Mouse (Mus musculus) embryonic facial prominence, embryonic 13.5 days (tissue): ENCODE data around the gene Nr1h3. TPM values are rescaled to one million over a fixed set of nuclear protein-coding genes. Genes with fewer than 3 reads are reported as not detected.

Experiments used
- ATAC-seq: fragments of 200-750 bp; cut with Nextera tagmentation; 2 replicates; pipeline ENCODE4 v1.8.0; 2017; ENCODE audit warnings: low read depth; ENCODE audit not compliant: insufficient number of reproducible peaks, insufficient read depth, low FRiP score, low TSS enrichment
- H3K27ac ChIP-seq: fragments of 300-500 bp; sonication (generic); 2 replicates; pipeline ENCODE4 v1.5.1; 2015; ENCODE audit warnings: moderate library complexity, mild to moderate bottlenecking, inconsistent platforms
- H3K27me3 ChIP-seq: fragments of 300-500 bp; sonication (generic); 2 replicates; pipeline ENCODE4 v1.6.1; 2015; ENCODE audit warnings: mild to moderate bottlenecking, inconsistent platforms
- H3K36me3 ChIP-seq: fragments of 300-500 bp; sonication (generic); 2 replicates; pipeline ENCODE4 v1.6.1; 2015; ENCODE audit warnings: mild to moderate bottlenecking, inconsistent platforms
- H3K4me1 ChIP-seq: fragments of 300-500 bp; sonication (generic); 2 replicates; pipeline ENCODE4 v1.6.1; 2015; ENCODE audit warnings: inconsistent platforms
- H3K4me2 ChIP-seq: fragments of 300-500 bp; sonication (generic); 2 replicates; pipeline ENCODE4 v1.6.1; 2015; ENCODE audit warnings: moderate library complexity, mild to moderate bottlenecking, inconsistent platforms
- H3K4me3 ChIP-seq: fragments of 300-500 bp; sonication (generic); 2 replicates; pipeline ENCODE4 v1.5.1; 2015; ENCODE audit warnings: mild to moderate bottlenecking, inconsistent platforms
- H3K9ac ChIP-seq: fragments of 300-500 bp; sonication (generic); 2 replicates; pipeline ENCODE4 v1.6.1; 2015; ENCODE audit warnings: mild to moderate bottlenecking, inconsistent platforms
- H3K9me3 ChIP-seq: fragments of 300-500 bp; sonication (generic); 2 replicates; pipeline ENCODE4 v1.6.1; 2016; ENCODE audit warnings: inconsistent platforms
- WGBS: fragments of 180-500 bp; shearing (Covaris S2); methylation state at CpG from one replicate; pipeline ENCODE4 v1.1.7; 2015; ENCODE audit warnings: mixed read lengths; 5-methylcytosine and 5-hydroxymethylcytosine counted together
- polyA plus RNA-seq: library from polyadenylated mRNA; unstranded; fragments of >200 nt; fragmentation: Nextera tagmentation; extraction: Ambion mirVana; gene quantifications from 2 replicates; pipeline ENCODE4 v1.2.1, GENCODE M21; 2015

Nr1h3 gene
- polyA plus RNA-seq, 1 experiment from 2014 or later, result 0.83 TPM

GRCm38 (mm10) chr2:91217032-91217431 lies 14.4 kb upstream of the Nr1h3 start:
- Histone ChIP-seq H3K27ac (no peak overlapping the region), H3K9me3 (no peaks in the 10 kb centered on the region), H3K4me1 (no peaks in the 10 kb centered on the region), H3K9ac (0 out of 2 replicates have a peak overlapping the region, but pooled peaks have one; percentile 6), H3K36me3 (peaks cover 41% of the 10 kb centered on the region), H3K4me3 (no peak overlapping the region), H3K4me2 (no peak overlapping the region), H3K27me3 (no peaks in the 10 kb centered on the region)
- ATAC-seq, result no peak
- WGBS, result 67% methylated on average over 4 of the region's 4 CpGs

- H3K27me3 ChIP-seq, result no peaks in the 10 kb centered on the region
- no peak overlapping the region for H3K4me2 ChIP-seq
- H3K9ac ChIP-seq, result no peak overlapping the region
- no peaks in the 10 kb centered on the region for H3K9me3 ChIP-seq
- no peak overlapping the region for H3K27ac ChIP-seq
- H3K4me1 ChIP-seq, result no peaks in the 10 kb centered on the region
- no peak overlapping the region for H3K4me3 ChIP-seq
- ATAC-seq, result no peak
- H3K36me3 ChIP-seq, result peaks cover 76% of the 10 kb centered on the region
Observed at GRCm38 (mm10) chr2:91213311-91213710, 10.7 kb upstream of the Nr1h3 start.

GRCm38 (mm10) chr2:91206254-91206775 lies 3.7 kb upstream of the Nr1h3 start:
- H3K36me3 ChIP-seq, result peaks cover 64% of the 10 kb centered on the region
- no peak for ATAC-seq
- H3K27ac ChIP-seq, result no peak overlapping the region
- H3K4me3 ChIP-seq, result no peak overlapping the region
- 93% methylated on average over 9 of the region's 9 CpGs for WGBS
- no peak overlapping the region for H3K4me2 ChIP-seq
- H3K27me3 ChIP-seq, result no peaks in the 10 kb centered on the region
- no peak overlapping the region for H3K9ac ChIP-seq
- H3K9me3 ChIP-seq, result no peaks in the 10 kb centered on the region
- peaks cover 22% of the 10 kb centered on the region for H3K4me1 ChIP-seq

GRCm38 (mm10) chr2:91202972-91203656 lies 480 bp upstream of the Nr1h3 start:
- ATAC-seq, result no peak
- H3K27ac ChIP-seq, result peak overlapping the region; percentile 93
- WGBS, result 8% methylated on average over 20 of the region's 20 CpGs

GRCm38 (mm10) chr2:91198888-91199287 lies 3.7 kb downstream of the Nr1h3 start:
- H3K4me2 ChIP-seq, result no peak overlapping the region
- H3K4me1 ChIP-seq, result peaks cover 28% of the 10 kb centered on the region
- no peaks in the 10 kb centered on the region for H3K9me3 ChIP-seq
- H3K27ac ChIP-seq, result no peak overlapping the region
- H3K36me3 ChIP-seq, result no peaks in the 10 kb centered on the region
- H3K9ac ChIP-seq, result no peak overlapping the region
- 86% methylated on average over 3 of the region's 3 CpGs for whole genome bisulfite sequencing
- H3K27me3 ChIP-seq, result no peaks in the 10 kb centered on the region
- no peak overlapping the region for H3K4me3 ChIP-seq
- ATAC-seq, result no peak

More at GRCm38 (mm10) chr2:91202972-91203656, 480 bp upstream of the Nr1h3 start:
- H3K27me3 ChIP-seq, result no peaks in the 10 kb centered on the region
- peaks cover 35% of the 10 kb centered on the region for H3K36me3 ChIP-seq
- peak overlapping the region; percentile 84 for H3K9ac ChIP-seq
- H3K9me3 ChIP-seq, result no peaks in the 10 kb centered on the region
- peak overlapping the region; percentile 75 for H3K4me2 ChIP-seq
- H3K4me3 ChIP-seq, result peak overlapping the region; percentile 72
- H3K4me1 ChIP-seq, result peaks cover 22% of the 10 kb centered on the region

- no peaks in the 10 kb centered on the region for H3K9me3 ChIP-seq
- 74% methylated on average over 3 of the region's 3 CpGs for WGBS
- ATAC-seq, result no peak
Observed at GRCm38 (mm10) chr2:91196577-91197001, 6.0 kb downstream of the Nr1h3 start.

GRCm38 (mm10) chr2:91194624-91195332 lies 7.9 kb downstream of the Nr1h3 start:
- Histone ChIP-seq H3K4me3 (peak overlapping the region; percentile 39), H3K9me3 (no peaks in the 10 kb centered on the region), H3K27me3 (no peaks in the 10 kb centered on the region), H3K36me3 (no peaks in the 10 kb centered on the region), H3K9ac (peak overlapping the region; percentile 67), H3K27ac (no peak overlapping the region), H3K4me1 (peaks cover 16% of the 10 kb centered on the region; the same call in 1 of the 2 replicates), H3K4me2 (peak overlapping the region; percentile 68)
- under 1% methylated on average over 27 of the region's 27 CpGs for WGBS
- ATAC-seq, result peak; percentile 73

More at GRCm38 (mm10) chr2:91196577-91197001, 6.0 kb downstream of the Nr1h3 start:
- Histone ChIP-seq H3K4me1 (peaks cover 19% of the 10 kb centered on the region; the same call in 1 of the 2 replicates), H3K9ac (no peak overlapping the region), H3K27me3 (no peaks in the 10 kb centered on the region), H3K36me3 (no peaks in the 10 kb centered on the region), H3K27ac (no peak overlapping the region), H3K4me2 (no peak overlapping the region), H3K4me3 (no peak overlapping the region)

- Histone ChIP-seq H3K9ac (no peak overlapping the region), H3K27ac (no peak overlapping the region), H3K4me3 (no peak overlapping the region), H3K4me1 (peaks cover 16% of the 10 kb centered on the region; the same call in 1 of the 2 replicates), H3K27me3 (no peaks in the 10 kb centered on the region), H3K4me2 (no peak overlapping the region), H3K36me3 (no peaks in the 10 kb centered on the region), H3K9me3 (no peaks in the 10 kb centered on the region)
- WGBS, result 91% methylated on average over 16 of the region's 16 CpGs
- ATAC-seq, result no peak
Observed at GRCm38 (mm10) chr2:91190501-91190900, 12.1 kb downstream of the Nr1h3 start.

GRCm38 (mm10) chr2:91187431-91187830 lies 15.2 kb downstream of the Nr1h3 start:
- WGBS, result 60% methylated on average over 4 of the region's 4 CpGs
- H3K4me2 ChIP-seq, result no peak overlapping the region
- no peaks in the 10 kb centered on the region for H3K36me3 ChIP-seq
- no peak overlapping the region for H3K4me3 ChIP-seq
- no peak for ATAC-seq
- H3K4me1 ChIP-seq, result peaks cover 5% of the 10 kb centered on the region
- H3K27ac ChIP-seq, result no peak overlapping the region
- H3K9me3 ChIP-seq, result no peaks in the 10 kb centered on the region
- no peaks in the 10 kb centered on the region for H3K27me3 ChIP-seq
- no peak overlapping the region for H3K9ac ChIP-seq

- H3K9me3 ChIP-seq, result no peaks in the 10 kb centered on the region
- H3K27me3 ChIP-seq, result no peaks in the 10 kb centered on the region
- WGBS, result 76% methylated on average over 1 of the region's 1 CpGs
- H3K27ac ChIP-seq, result no peak overlapping the region
- no peaks in the 10 kb centered on the region for H3K36me3 ChIP-seq
- H3K4me1 ChIP-seq, result peaks cover 13% of the 10 kb centered on the region
- H3K4me2 ChIP-seq, result no peak overlapping the region
- H3K9ac ChIP-seq, result no peak overlapping the region
- no peak for ATAC-seq
- H3K4me3 ChIP-seq, result no peak overlapping the region
Observed at GRCm38 (mm10) chr2:91186208-91186607, 16.4 kb downstream of the Nr1h3 start.

- peak within 1 kb of the TSS; percentile 84 for H3K4me2 ChIP-seq
- H3K9me3 ChIP-seq, result no peaks in the 10 kb centered on the region
- H3K27ac ChIP-seq, result peak within 1 kb of the TSS; percentile 83
- peak within 1 kb of the TSS; percentile 78 for H3K9ac ChIP-seq
- H3K4me3 ChIP-seq, result peak within 1 kb of the TSS; percentile 77
- peaks cover 17% of the 10 kb centered on the region for H3K4me1 ChIP-seq
- 62% methylated on average over 15 of the region's 15 CpGs for WGBS
- ATAC-seq, result no peak
- H3K36me3 ChIP-seq, result no peaks in the 10 kb centered on the region
- H3K27me3 ChIP-seq, result no peaks in the 10 kb centered on the region
Observed at GRCm38 (mm10) chr2:91183711-91184405, 18.8 kb downstream of the Nr1h3 start, which contains the start of gene Madd. Gene Madd, minus strand, starts transcription at chr2:91183837.
